ENCODE assay signal across 16 mouse cellular contexts in genomic region chr12:117499242-117499641, GRCm38 (mm10). TPM values are rescaled to one million over a fixed set of nuclear protein-coding genes. Genes with fewer than 3 reads are reported as not detected.
DNase-seq lines count a peak whose midpoint lies in the region; ATAC-seq lines count a peak whose summit lies in the region.
"Had no signal": no experiment of that assay in that cellular context is flagged by ENCODE, and none has a peak within 500 bp of the region (broad histone marks: within the 10 kb centered on the region; RNA-seq: fewer than 3 reads in every experiment).

No protein-coding gene starts in this region.

- WGBS in midbrain, embryonic 14.5 days, result 91% methylated on average over 5 of the region's 5 CpGs

- no peak overlapping the region for H3K9ac ChIP-seq in midbrain, embryonic 14.5 days (replicated peaks; ENCODE audit: low read length)
- H3K9ac ChIP-seq: forebrain, embryonic 12.5 days had no signal

- H3K4me2 ChIP-seq in midbrain, embryonic 14.5 days (ENCODE audit: low read length), result no peak overlapping the region
- H3K4me2 ChIP-seq: forebrain, embryonic 12.5 days; heart, embryonic 11.5 days had no signal

- no peaks in the 10 kb centered on the region for H3K27me3 ChIP-seq in midbrain, embryonic 14.5 days (ENCODE audit: control insufficient read depth, insufficient read depth, low read length)
- H3K27me3 ChIP-seq: CH12.LX had no signal

- no peaks in the 10 kb centered on the region for H3K9me3 ChIP-seq in midbrain, embryonic 14.5 days (ENCODE audit: control insufficient read depth, low read length)
- H3K9me3 ChIP-seq: forebrain, embryonic 12.5 days had no signal

- no peaks in the 10 kb centered on the region for H3K4me1 ChIP-seq in midbrain, embryonic 14.5 days (ENCODE audit: control insufficient read depth, insufficient read depth, low read length)
- H3K4me1 ChIP-seq: forebrain, embryonic 12.5 days had no signal

- DNase-seq in heart, adult 11 months, result peak; percentile 96
- no peak for DNase-seq in heart, postnatal 4 days
- DNase-seq in kidney, adult 9 months, result peak; percentile 35
- no peak for DNase-seq in kidney, adult 18-20 months
- peak; percentile 50 to 59 for DNase-seq in kidney, postnatal 25 days
- peak; percentile 68 for DNase-seq in lung, postnatal 36 days
- no peak for DNase-seq in midbrain, embryonic 14.5 days
- DNase-seq: cerebellum, adult 9-11 months; gastrocnemius, postnatal 25 days; left cerebral cortex, postnatal 4 days had no signal

- H3K4me3 ChIP-seq in midbrain, embryonic 14.5 days (replicated peaks; ENCODE audit: low read depth, low read length), result no peak overlapping the region
- H3K4me3 ChIP-seq: forebrain, embryonic 12.5 days had no signal

- no peaks in the 10 kb centered on the region for H3K36me3 ChIP-seq in midbrain, embryonic 14.5 days (ENCODE audit: control insufficient read depth, insufficient read depth, low read length)
- H3K36me3 ChIP-seq: forebrain, embryonic 12.5 days had no signal

- no peak for ATAC-seq in midbrain, embryonic 14.5 days (ENCODE audit: low FRiP score, low TSS enrichment)
- ATAC-seq: hindbrain, embryonic 16.5 days; intestine, embryonic 16.5 days had no signal

- no peak overlapping the region for H3K27ac ChIP-seq in midbrain, embryonic 14.5 days (replicated peaks; ENCODE audit: low read depth, low read length)
- H3K27ac ChIP-seq: forebrain, embryonic 12.5 days had no signal

RNA-seq across cellular contexts. Expression of gene Rapgef5, which starts 17.0 kb away (rescaled TPM):
- total RNA-seq in heart, postnatal 4 days (2021), result 10 to 100 TPM; 45.1 to 47.6 TPM
- polyA plus RNA-seq in midbrain, embryonic 14.5 days (2014; fragmentation: Nextera tagmentation; extraction: Ambion mirVana), result 42.1 and 50.8 TPM in 2 replicates
- total RNA-seq: MEL had no signal

Comparison
In these comparisons a context has a peak if more than half of its experiments do, and no peak if none do; other contexts are left out.
1. DNase-seq: peak in heart, adult 11 months (single experiment), kidney, adult 9 months (single experiment), kidney, postnatal 25 days (2 of 2) and lung, postnatal 36 days (single experiment); none in heart, postnatal 4 days (single experiment), kidney, adult 18-20 months (single experiment) and midbrain, embryonic 14.5 days (single experiment).